Mouse (Mus musculus) kidney, postnatal 0 days (tissue): ENCODE results near the gene Rbks. TPM values are rescaled to one million over a fixed set of nuclear protein-coding genes. Genes with fewer than 3 reads are reported as not detected.
A peak's percentile ranks its signal among the peaks of the same experiment; 100 is the strongest.

Source experiments
- ATAC-seq: fragments of 200-750 bp; cut with Nextera tagmentation; replicated peaks from 2 replicates; pipeline ENCODE4 v1.8.0; 2017; ENCODE audit warnings: low read depth, moderate number of reproducible peaks, moderate TSS enrichment, moderate library complexity; ENCODE audit not compliant: low FRiP score
- DNase-seq: peaks from one replicate; pipeline ENCODE4 v3.0.0-alpha.2; 2016; ENCODE audit warnings: low spot score
- H3K27ac ChIP-seq: fragments of 300-500 bp; sonication (generic); 2 replicates; pipeline ENCODE4 v1.5.1; 2014; ENCODE audit warnings: mild to moderate bottlenecking
- H3K27me3 ChIP-seq: fragments of 300-500 bp; sonication (generic); 2 replicates; pipeline ENCODE4 v1.6.1; 2014; ENCODE audit warnings: low read length, mixed read lengths; ENCODE audit not compliant: insufficient read depth
- H3K36me3 ChIP-seq: fragments of 300-500 bp; sonication (generic); 2 replicates; pipeline ENCODE4 v1.6.1; 2014; ENCODE audit warnings: low read length, mixed read lengths; ENCODE audit not compliant: insufficient read depth
- H3K4me1 ChIP-seq: fragments of 300-500 bp; sonication (generic); replicated peaks from 2 replicates; pipeline ENCODE4 v1.6.1; 2014; ENCODE audit warnings: antibody characterized with exemption, low read length, mixed read lengths; ENCODE audit not compliant: insufficient read depth
- H3K4me2 ChIP-seq: fragments of 300-500 bp; sonication (generic); 2 replicates; pipeline ENCODE4 v1.6.1; 2014; ENCODE audit warnings: mild to moderate bottlenecking, low read length, moderate library complexity, mixed read lengths
- H3K4me3 ChIP-seq: fragments of 300-500 bp; sonication (generic); replicated peaks from 2 replicates; pipeline ENCODE4 v1.5.1; 2014; ENCODE audit warnings: low read depth, low read length
- H3K9ac ChIP-seq: fragments of 300-500 bp; sonication (generic); 2 replicates; pipeline ENCODE4 v1.6.1; 2014; ENCODE audit warnings: low read depth, low read length
- H3K9me3 ChIP-seq: fragments of 300-500 bp; sonication (generic); replicated peaks from 2 replicates; pipeline ENCODE4 v1.6.1; 2016; ENCODE audit warnings: low read length, inconsistent platforms, mixed read lengths
- CTCF ChIP-seq: IDR thresholded peaks from 2 replicates; pipeline ENCODE4 v1.5.1; 2016; ENCODE audit warnings: antibody characterized with exemption, low read depth, mild to moderate bottlenecking, moderate library complexity
- WGBS: fragments of 180-500 bp; shearing (Covaris S2); extraction: QIAGEN DNeasy Blood & Tissue Kit; methylation state at CpG from one replicate; pipeline ENCODE4 v1.1.7; 2014; 5-methylcytosine and 5-hydroxymethylcytosine counted together
- polyA plus RNA-seq: library from polyadenylated mRNA; unstranded; fragments of >200 nt; fragmentation: Nextera tagmentation; extraction: Ambion mirVana; gene quantifications from 2 replicates; pipeline ENCODE4 v1.2.1, GENCODE M21; 2015

The Rbks gene
- polyA plus RNA-seq, 1 experiment from 2014 or later, result 12.5 TPM

DNA sequence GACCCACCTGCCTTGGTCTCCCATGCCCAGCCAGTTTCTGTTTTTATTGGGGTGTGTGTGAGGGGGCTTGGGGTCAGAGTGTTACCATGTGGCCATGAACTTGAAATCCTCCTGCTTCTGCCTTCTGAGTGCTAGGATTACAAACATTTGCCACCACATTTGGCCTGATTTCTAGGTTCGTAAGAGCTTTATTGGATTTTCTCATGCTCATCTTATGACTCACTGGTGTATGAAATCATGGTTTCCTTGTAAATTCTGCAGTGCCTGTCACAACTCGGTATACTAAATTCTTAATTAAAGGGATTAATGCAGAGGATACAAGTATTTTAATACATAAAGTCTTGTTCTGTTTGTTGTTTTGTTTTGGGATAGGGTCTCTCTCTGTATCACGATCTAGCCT, 77.1 kb downstream of the Rbks start:
- Histone ChIP-seq H3K4me3 (no peak overlapping the region), H3K4me1 (no peaks in the 10 kb centered on the region), H3K27ac (no peak overlapping the region), H3K9me3 (no peaks in the 10 kb centered on the region), H3K27me3 (no peaks in the 10 kb centered on the region), H3K36me3 (peaks cover 15% of the 10 kb centered on the region; the same call in 1 of the 2 replicates), H3K4me2 (no peak overlapping the region), H3K9ac (no peak overlapping the region)
- ATAC-seq (no peak), DNase-seq (no peak)
- 94% methylated on average over 3 of the region's 3 CpGs for WGBS
- TF ChIP-seq CTCF, result no peak

- WGBS, result 52% methylated on average over 6 of the region's 6 CpGs
- peak overlapping the region; percentile 68 for H3K4me3 ChIP-seq
- ATAC-seq (no peak), DNase-seq (no peak)
- H3K27ac ChIP-seq, result peak overlapping the region; percentile 96
- no peaks in the 10 kb centered on the region for H3K27me3 ChIP-seq
- H3K9me3 ChIP-seq, result no peaks in the 10 kb centered on the region
- H3K9ac ChIP-seq, result peak overlapping the region; percentile 83
- H3K36me3 ChIP-seq, result peaks cover 7% of the 10 kb centered on the region; the same call in 1 of the 2 replicates
- no peak for TF ChIP-seq CTCF
- H3K4me1 ChIP-seq, result peaks cover 7% of the 10 kb centered on the region; the same call in 1 of the 2 replicates
- peak overlapping the region; percentile 60 for H3K4me2 ChIP-seq
These were observed 82.9 kb downstream of the Rbks start for GRCm38 (mm10) chr5:31614339-31615025.

GRCm38 (mm10) chr5:31613852-31614286, 83.6 kb downstream of the Rbks start:
- ATAC-seq (peak; percentile 82), DNase-seq (peak; percentile 95)
- 0% methylated on average over 37 of the region's 37 CpGs for WGBS
- no peaks in the 10 kb centered on the region for H3K27me3 ChIP-seq
- no peaks in the 10 kb centered on the region for H3K9me3 ChIP-seq
- peaks cover 7% of the 10 kb centered on the region; the same call in 1 of the 2 replicates for H3K4me1 ChIP-seq
- H3K9ac ChIP-seq, result peak overlapping the region; percentile 83
- peak overlapping the region; percentile 68 for H3K4me3 ChIP-seq
- peaks cover under 1% of the 10 kb centered on the region; the same call in 1 of the 2 replicates for H3K36me3 ChIP-seq
- TF ChIP-seq CTCF, result peak; percentile 58
- peak overlapping the region; percentile 96 for H3K27ac ChIP-seq
- H3K4me2 ChIP-seq, result peak overlapping the region; percentile 60

GRCm38 (mm10) chr5:31611186-31611585, 86.2 kb downstream of the Rbks start:
- Histone ChIP-seq H3K4me3 (no peak overlapping the region), H3K27ac (no peak overlapping the region), H3K4me2 (no peak overlapping the region), H3K27me3 (no peaks in the 10 kb centered on the region), H3K9ac (no peak overlapping the region), H3K9me3 (no peaks in the 10 kb centered on the region), H3K36me3 (no peaks in the 10 kb centered on the region), H3K4me1 (peaks cover 7% of the 10 kb centered on the region; the same call in 1 of the 2 replicates)
- no peak for TF ChIP-seq CTCF
- WGBS, result 96% methylated on average over 1 of the region's 1 CpGs
- no peak for DNase-seq
- no peak for ATAC-seq

DNA sequence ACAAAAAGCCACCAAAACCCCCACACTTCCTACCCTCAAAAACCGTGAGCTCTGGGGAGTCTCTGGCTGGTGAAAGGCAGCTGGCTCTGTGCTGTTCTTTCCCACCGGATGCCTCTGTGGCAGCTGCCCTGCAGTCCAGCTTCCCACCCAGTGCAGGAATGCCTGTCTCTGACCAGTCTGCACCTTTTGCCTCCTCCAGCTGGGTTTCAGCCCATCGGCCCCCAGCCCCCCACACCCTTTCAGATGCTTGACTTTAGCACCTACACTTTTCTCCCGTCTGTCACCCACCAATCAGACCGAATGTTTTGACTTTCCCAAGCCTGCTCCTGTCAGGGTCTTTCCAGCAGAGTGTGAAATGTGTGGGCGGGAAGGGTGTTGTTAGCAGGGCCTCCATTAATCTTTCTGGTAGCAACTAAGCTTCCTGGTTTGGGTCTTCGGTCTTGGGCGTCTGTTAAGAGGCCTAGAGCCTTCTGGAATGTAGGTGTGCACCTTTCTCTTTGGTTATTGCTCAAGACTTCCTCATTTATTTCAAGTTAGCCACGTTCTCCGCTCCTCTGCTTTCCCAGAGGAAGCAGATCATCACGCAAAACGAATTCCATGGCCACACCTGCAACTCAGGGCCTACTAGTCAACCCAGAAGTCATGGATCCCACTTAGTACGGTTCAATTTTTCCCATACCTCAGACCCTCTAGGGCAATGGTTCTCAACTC, 86.9 kb downstream of the Rbks start:
- H3K4me1 ChIP-seq, result peaks cover 7% of the 10 kb centered on the region; the same call in 1 of the 2 replicates
- no peak for TF ChIP-seq CTCF
- no peak overlapping the region for H3K4me3 ChIP-seq
- DNase-seq, result peak; percentile 72
- WGBS, result 36% methylated on average over 13 of the region's 13 CpGs
- H3K9me3 ChIP-seq, result no peaks in the 10 kb centered on the region
- ATAC-seq, result peak; percentile 44; the same call in 1 of the 2 replicates
- no peaks in the 10 kb centered on the region for H3K27me3 ChIP-seq
- H3K4me2 ChIP-seq, result no peak overlapping the region
- peak overlapping the region; percentile 58 for H3K27ac ChIP-seq
- H3K9ac ChIP-seq, result no peak overlapping the region
- H3K36me3 ChIP-seq, result no peaks in the 10 kb centered on the region

GRCm38 (mm10) chr5:31606151-31606550, 91.3 kb downstream of the Rbks start:
- ATAC-seq, result no peak
- Histone ChIP-seq H3K9me3 (no peaks in the 10 kb centered on the region), H3K36me3 (no peaks in the 10 kb centered on the region), H3K27me3 (no peaks in the 10 kb centered on the region), H3K4me2 (no peak overlapping the region), H3K4me3 (no peak overlapping the region), H3K9ac (no peak overlapping the region), H3K4me1 (peaks cover 3% of the 10 kb centered on the region; the same call in 1 of the 2 replicates), H3K27ac (no peak overlapping the region)
- WGBS, result 30% methylated on average over 3 of the region's 3 CpGs
- no peak for TF ChIP-seq CTCF
- DNase-seq, result no peak
